Mouse (Mus musculus): Measurements from ENCODE around the gene Gdf11. TPM values are rescaled to one million over a fixed set of nuclear protein-coding genes. Genes with fewer than 3 reads are reported as not detected.

Gdf11 gene
- 3.1 and 4.0 TPM in 2 replicates for polyA plus RNA-seq (2015; fragmentation: Nextera tagmentation; extraction: Ambion mirVana)

GRCm38 (mm10) chr10:128891296-128892094 lies at the start of gene Gdf11:
TSS of gene Gdf11 (minus strand) at chr10:128891718.

DNA sequence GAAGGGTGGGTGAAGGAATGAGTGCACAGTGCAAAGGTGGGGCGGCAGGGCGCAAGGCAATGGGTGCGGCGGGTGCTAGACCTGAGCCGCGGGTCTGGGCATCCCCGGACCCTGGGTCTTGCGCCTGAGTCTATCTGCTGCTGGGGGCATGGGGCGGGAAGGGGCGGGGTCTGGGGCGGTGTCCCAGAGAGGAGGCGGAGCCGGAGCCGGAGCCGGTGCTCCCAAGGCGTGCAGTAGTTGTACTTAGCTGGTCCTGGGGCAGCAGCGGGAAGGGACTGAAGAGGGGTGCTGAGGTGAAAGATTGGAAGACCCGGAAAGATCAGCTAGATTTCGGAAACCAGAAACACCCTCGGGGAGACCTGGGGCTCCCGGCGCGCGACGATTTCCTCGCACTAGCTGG lies 42.1 kb upstream of the Gdf11 start, which contains the start of gene Itga7:
Gene Itga7 (plus strand): TSS at position 245 of the 400 bp plus-strand sequence.

GRCm38 (mm10) chr10:128923935-128924334 lies 32.4 kb upstream of the Gdf11 start, which contains the start of gene Bloc1s1:
TSS of gene Bloc1s1 (minus strand) at chr10:128924035.

GRCm38 (mm10) chr10:128922822-128923012 lies 31.2 kb upstream of the Gdf11 start, which contains the start of gene Rdh5:
TSS of gene Rdh5 (minus strand) at chr10:128922888.

GRCm38 (mm10) chr10:128900698-128901097 lies 9.2 kb upstream of the Gdf11 start, which contains the start of gene Cd63:
TSS of gene Cd63 (plus strand) at chr10:128900989.

Other genes starting within 250 kb of the Gdf11 start
- 2.3 and 2.9 TPM in 2 replicates for gene Ikzf4, start 245.7 kb downstream of the Gdf11 start, polyA plus RNA-seq (2015; fragmentation: Nextera tagmentation; extraction: Ambion mirVana)
- 13.4 and 18.0 TPM in 2 replicates for gene Suox, start 217.6 kb downstream of the Gdf11 start, polyA plus RNA-seq (2015; fragmentation: Nextera tagmentation; extraction: Ambion mirVana)
- 71.5 and 84.4 TPM in 2 replicates for gene Rab5b, start 195.5 kb downstream of the Gdf11 start, polyA plus RNA-seq (2015; fragmentation: Nextera tagmentation; extraction: Ambion mirVana)
- 1.2 and 1.6 TPM in 2 replicates for gene Pmel, start 187.5 kb downstream of the Gdf11 start, polyA plus RNA-seq (2015; fragmentation: Nextera tagmentation; extraction: Ambion mirVana)
- gene Cdk2, start 186.7 kb downstream of the Gdf11 start, polyA plus RNA-seq (2015; fragmentation: Nextera tagmentation; extraction: Ambion mirVana), result 25.1 and 41.0 TPM in 2 replicates
- 5.6 and 7.5 TPM in 2 replicates for gene Dgka, start 146.9 kb downstream of the Gdf11 start, polyA plus RNA-seq (2015; fragmentation: Nextera tagmentation; extraction: Ambion mirVana)
- gene Pym1, start 143.8 kb downstream of the Gdf11 start, polyA plus RNA-seq (2015; fragmentation: Nextera tagmentation; extraction: Ambion mirVana), result 27.0 and 29.1 TPM in 2 replicates
- 3.0 and 8.9 TPM in 2 replicates for gene Mmp19, start 100.8 kb downstream of the Gdf11 start, polyA plus RNA-seq (2015; fragmentation: Nextera tagmentation; extraction: Ambion mirVana)
- gene Dnajc14, start 87.7 kb downstream of the Gdf11 start, polyA plus RNA-seq (2015; fragmentation: Nextera tagmentation; extraction: Ambion mirVana), result 35.4 and 46.5 TPM in 2 replicates
- 16.8 and 17.0 TPM in 2 replicates for gene Tmem198b, start 87.3 kb downstream of the Gdf11 start, polyA plus RNA-seq (2015; fragmentation: Nextera tagmentation; extraction: Ambion mirVana)
- gene Sarnp, start 74.4 kb downstream of the Gdf11 start, polyA plus RNA-seq (2015; fragmentation: Nextera tagmentation; extraction: Ambion mirVana), result 172 and 217 TPM in 2 replicates
- gene Ormdl2, start 70.1 kb downstream of the Gdf11 start, polyA plus RNA-seq (2015; fragmentation: Nextera tagmentation; extraction: Ambion mirVana), result 71.7 and 80.1 TPM in 2 replicates
- 643 and 761 TPM in 2 replicates for gene Cd63, start 9.3 kb upstream of the Gdf11 start, polyA plus RNA-seq (2015; fragmentation: Nextera tagmentation; extraction: Ambion mirVana)
- gene Rdh5, start 31.2 kb upstream of the Gdf11 start, polyA plus RNA-seq (2015; fragmentation: Nextera tagmentation; extraction: Ambion mirVana), result 32.2 and 42.0 TPM in 2 replicates
- 320 and 467 TPM in 2 replicates for gene Bloc1s1, start 32.3 kb upstream of the Gdf11 start, polyA plus RNA-seq (2015; fragmentation: Nextera tagmentation; extraction: Ambion mirVana)
- gene Itga7, start 42.1 kb upstream of the Gdf11 start, polyA plus RNA-seq (2015; fragmentation: Nextera tagmentation; extraction: Ambion mirVana), result 6.0 and 11.5 TPM in 2 replicates
- 1.1 and 2.5 TPM in 2 replicates for gene Mettl7b, start 69.3 kb upstream of the Gdf11 start, polyA plus RNA-seq (2015; fragmentation: Nextera tagmentation; extraction: Ambion mirVana)
- not detected in 2 replicates for gene Olfr9, start 97.7 kb upstream of the Gdf11 start, polyA plus RNA-seq (2015; fragmentation: Nextera tagmentation; extraction: Ambion mirVana)
- not detected in 2 replicates for gene Olfr763, start 119.1 kb upstream of the Gdf11 start, polyA plus RNA-seq (2015; fragmentation: Nextera tagmentation; extraction: Ambion mirVana)
- gene Olfr764-ps1, start 148.2 kb upstream of the Gdf11 start, polyA plus RNA-seq (2015; fragmentation: Nextera tagmentation; extraction: Ambion mirVana), result not detected in 2 replicates
- not detected in 2 replicates for gene Olfr765, start 158.3 kb upstream of the Gdf11 start, polyA plus RNA-seq (2015; fragmentation: Nextera tagmentation; extraction: Ambion mirVana)
- gene Olfr766-ps1, start 177.3 kb upstream of the Gdf11 start, polyA plus RNA-seq (2015; fragmentation: Nextera tagmentation; extraction: Ambion mirVana), result not detected in 2 replicates
- not detected in 2 replicates for gene Olfr767, start 191.2 kb upstream of the Gdf11 start, polyA plus RNA-seq (2015; fragmentation: Nextera tagmentation; extraction: Ambion mirVana)
- not detected in 2 replicates for gene Olfr768, start 207.7 kb upstream of the Gdf11 start, polyA plus RNA-seq (2015; fragmentation: Nextera tagmentation; extraction: Ambion mirVana)
- not detected in 2 replicates for gene Olfr769, start 226.1 kb upstream of the Gdf11 start, polyA plus RNA-seq (2015; fragmentation: Nextera tagmentation; extraction: Ambion mirVana)
- not detected in 2 replicates for gene Olfr770, start 247.3 kb upstream of the Gdf11 start, polyA plus RNA-seq (2015; fragmentation: Nextera tagmentation; extraction: Ambion mirVana)